Mouse (Mus musculus): Measurements from ENCODE around the gene Frmd4b. TPM values are rescaled to one million over a fixed set of nuclear protein-coding genes. Genes with fewer than 3 reads are reported as not detected.

The Frmd4b gene
- polyA plus RNA-seq, 1 experiment = 15.4 TPM

DNA sequence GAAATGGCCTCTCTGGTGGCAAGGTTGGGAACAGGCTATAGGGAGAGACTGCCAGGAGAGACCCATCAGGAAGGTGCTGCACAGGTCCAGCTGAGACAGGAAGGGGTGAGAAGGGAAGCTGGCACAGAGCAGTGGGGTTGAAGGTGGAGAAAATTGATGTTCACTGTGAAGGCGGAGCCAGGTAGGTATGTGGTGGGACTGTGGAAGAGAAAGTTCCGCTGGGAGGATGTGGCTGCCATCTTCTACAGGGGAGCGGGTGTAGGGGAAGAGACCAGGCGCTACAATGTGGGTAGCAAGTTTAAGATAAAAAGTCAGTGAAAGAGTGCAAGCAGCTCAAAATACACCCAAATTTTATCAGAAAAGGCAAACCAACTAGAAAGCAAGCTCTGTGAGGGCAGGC, 143.7 kb downstream of the Frmd4b start:
- TF ChIP-seq CTCF (IDR thresholded peaks at IDR 0.05; ENCODE audit: control insufficient read depth, insufficient read depth, low read length) (no peak), POLR2A (IDR thresholded peaks at IDR 0.05; ENCODE audit: borderline replicate concordance, control insufficient read depth, low read depth, low read length) (no peak)
- no peak overlapping the region for H3K4me3 ChIP-seq (replicated peaks; ENCODE audit: control insufficient read depth, low read depth, low read length)
- no peak overlapping the region for H3K27ac ChIP-seq (ENCODE audit: control insufficient read depth, insufficient read depth, low read depth, low read length, poor library complexity)
- H3K4me1 ChIP-seq (ENCODE audit: control insufficient read depth, insufficient read depth, low read length) = no peaks in the 10 kb centered on the region; the same call in 1 of the 2 replicates
- 56% methylated on average over 4 of the region's 4 CpGs for WGBS

DNA sequence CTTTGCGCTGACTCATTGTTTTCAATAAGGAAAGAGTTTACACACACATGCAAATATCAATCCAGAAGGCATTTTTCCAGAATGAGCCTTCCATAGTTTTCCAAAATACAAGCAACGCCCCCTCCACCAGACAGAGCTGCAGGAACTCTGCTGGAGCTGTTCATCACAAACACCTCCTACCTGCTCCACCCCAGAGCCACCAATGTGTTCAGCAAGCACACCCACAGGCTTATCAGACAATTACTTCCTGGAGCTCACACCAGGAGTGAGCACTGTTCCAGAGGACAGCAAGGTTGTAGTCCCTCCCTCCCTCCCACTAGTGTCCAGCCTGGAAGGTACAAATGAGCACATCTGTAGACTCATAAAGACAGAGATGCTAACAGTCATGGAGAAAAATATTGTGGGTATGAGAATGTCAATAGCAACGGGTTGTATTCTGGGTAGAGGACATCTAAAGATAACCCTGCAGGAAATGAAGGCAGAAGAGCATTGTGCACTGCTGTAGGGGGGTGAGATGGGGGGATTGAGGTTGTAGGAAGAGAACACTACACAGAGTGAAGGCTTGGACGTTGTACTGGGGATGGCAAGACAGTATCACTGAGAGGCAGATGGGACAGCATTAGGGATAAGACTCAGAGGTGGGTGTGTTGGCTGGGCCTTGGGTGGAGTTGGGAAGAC, 144.3 kb downstream of the Frmd4b start:
- H3K4me3 ChIP-seq (replicated peaks; ENCODE audit: control insufficient read depth, low read depth, low read length) = no peak overlapping the region
- H3K4me1 ChIP-seq (ENCODE audit: control insufficient read depth, insufficient read depth, low read length) = no peaks in the 10 kb centered on the region; the same call in 1 of the 2 replicates
- no peak overlapping the region for H3K27ac ChIP-seq (ENCODE audit: control insufficient read depth, insufficient read depth, low read depth, low read length, poor library complexity)
- WGBS = 50% methylated on average over 4 of the region's 4 CpGs
- TF ChIP-seq POLR2A (IDR thresholded peaks at IDR 0.05; ENCODE audit: borderline replicate concordance, control insufficient read depth, low read depth, low read length) (no peak), CTCF (IDR thresholded peaks at IDR 0.05; ENCODE audit: control insufficient read depth, insufficient read depth, low read length) (no peak)

DNA sequence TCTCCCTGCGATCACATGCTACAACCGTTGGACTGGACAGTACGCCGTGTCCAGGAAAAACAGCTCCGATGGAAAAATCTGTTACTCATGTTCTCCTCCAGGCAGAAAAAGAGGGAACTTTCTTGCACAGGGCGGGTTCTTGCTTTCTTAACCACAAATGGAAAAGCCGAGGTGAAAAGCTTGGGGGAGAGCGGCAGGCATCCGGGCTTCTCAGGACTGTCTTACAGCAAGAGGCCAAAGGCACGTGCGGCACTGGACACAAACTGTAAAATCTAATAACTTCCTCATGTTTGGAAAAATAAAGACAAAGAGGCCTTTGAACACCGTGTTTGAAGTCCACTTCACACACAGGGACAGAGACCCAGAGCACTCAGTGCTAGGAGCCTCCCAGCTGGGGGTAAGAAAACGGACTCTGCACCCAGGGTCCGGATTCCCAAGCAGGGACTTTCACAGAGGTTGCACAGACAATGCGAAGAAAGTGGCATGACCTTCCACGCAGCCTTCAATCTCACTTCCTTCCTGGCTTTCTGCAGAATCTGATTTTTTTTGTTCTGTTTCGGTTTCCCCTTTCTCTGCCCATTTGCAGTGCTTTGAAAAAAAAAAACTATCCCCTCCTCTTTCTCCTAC, 153.3 kb downstream of the Frmd4b start:
- 1% methylated on average over 17 of the region's 17 CpGs for WGBS
- peak overlapping the region; percentile 16 for H3K4me3 ChIP-seq (replicated peaks; ENCODE audit: control insufficient read depth, low read depth, low read length)
- peak overlapping the region; percentile 77 for H3K27ac ChIP-seq (ENCODE audit: control insufficient read depth, insufficient read depth, low read depth, low read length, poor library complexity)
- no peaks in the 10 kb centered on the region; the same call in 1 of the 2 replicates for H3K4me1 ChIP-seq (ENCODE audit: control insufficient read depth, insufficient read depth, low read length)
- TF ChIP-seq CTCF (IDR thresholded peaks at IDR 0.05; ENCODE audit: control insufficient read depth, insufficient read depth, low read length) = no peak
- TF ChIP-seq POLR2A (IDR thresholded peaks at IDR 0.05; ENCODE audit: borderline replicate concordance, control insufficient read depth, low read depth, low read length) = no peak

DNA sequence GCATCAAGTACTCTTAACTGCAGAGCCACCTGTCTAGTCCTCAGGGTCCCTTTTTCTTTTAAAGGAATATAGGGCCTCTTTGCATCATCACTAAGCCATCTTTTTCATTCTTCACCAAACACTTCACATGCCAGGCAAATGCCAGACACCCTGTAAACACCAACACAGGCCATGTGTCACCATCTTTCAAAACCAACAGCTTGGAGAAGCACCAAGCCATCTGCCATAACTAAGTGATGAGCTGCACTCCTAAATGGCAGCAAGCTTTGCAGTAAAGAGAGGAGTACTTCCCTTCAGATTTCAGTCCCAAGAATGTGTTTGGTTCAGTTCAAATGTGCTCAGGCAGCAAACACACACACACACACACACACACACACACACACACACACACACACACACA, 154.9 kb downstream of the Frmd4b start:
- Histone ChIP-seq H3K4me1 (ENCODE audit: control insufficient read depth, insufficient read depth, low read length) (no peaks in the 10 kb centered on the region; the same call in 1 of the 2 replicates), H3K4me3 (replicated peaks; ENCODE audit: control insufficient read depth, low read depth, low read length) (no peak overlapping the region), H3K27ac (ENCODE audit: control insufficient read depth, insufficient read depth, low read depth, low read length, poor library complexity) (no peak overlapping the region)
- no peak for TF ChIP-seq CTCF (IDR thresholded peaks at IDR 0.05; ENCODE audit: control insufficient read depth, insufficient read depth, low read length)
- no peak for TF ChIP-seq POLR2A (IDR thresholded peaks at IDR 0.05; ENCODE audit: borderline replicate concordance, control insufficient read depth, low read depth, low read length)

DNA sequence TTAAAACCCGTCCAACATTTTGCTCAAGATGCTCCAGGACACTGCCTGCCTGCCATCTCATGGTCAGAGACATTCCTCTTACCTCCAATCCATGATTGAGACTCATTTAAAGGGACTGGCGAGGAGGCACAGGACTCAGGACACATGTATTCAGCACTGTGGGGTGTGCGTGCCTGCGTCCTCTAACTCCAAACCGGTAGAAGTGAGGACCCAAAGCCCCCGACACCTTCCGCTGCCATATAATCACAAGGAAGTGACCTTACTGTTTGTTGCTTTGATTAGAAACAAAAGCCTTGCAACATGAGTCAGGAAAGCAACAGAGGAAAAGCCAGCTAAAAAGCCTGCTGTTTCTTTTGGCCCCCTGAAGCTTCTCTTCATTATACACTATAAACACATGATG, 158.2 kb downstream of the Frmd4b start:
- no peak overlapping the region for H3K27ac ChIP-seq (ENCODE audit: control insufficient read depth, insufficient read depth, low read depth, low read length, poor library complexity)
- no peak overlapping the region for H3K4me3 ChIP-seq (replicated peaks; ENCODE audit: control insufficient read depth, low read depth, low read length)
- no peak for TF ChIP-seq POLR2A (IDR thresholded peaks at IDR 0.05; ENCODE audit: borderline replicate concordance, control insufficient read depth, low read depth, low read length)
- no peak for TF ChIP-seq CTCF (IDR thresholded peaks at IDR 0.05; ENCODE audit: control insufficient read depth, insufficient read depth, low read length)
- 67% methylated on average over 7 of the region's 7 CpGs for WGBS
- peaks cover 6% of the 10 kb centered on the region for H3K4me1 ChIP-seq (ENCODE audit: control insufficient read depth, insufficient read depth, low read length)

DNA sequence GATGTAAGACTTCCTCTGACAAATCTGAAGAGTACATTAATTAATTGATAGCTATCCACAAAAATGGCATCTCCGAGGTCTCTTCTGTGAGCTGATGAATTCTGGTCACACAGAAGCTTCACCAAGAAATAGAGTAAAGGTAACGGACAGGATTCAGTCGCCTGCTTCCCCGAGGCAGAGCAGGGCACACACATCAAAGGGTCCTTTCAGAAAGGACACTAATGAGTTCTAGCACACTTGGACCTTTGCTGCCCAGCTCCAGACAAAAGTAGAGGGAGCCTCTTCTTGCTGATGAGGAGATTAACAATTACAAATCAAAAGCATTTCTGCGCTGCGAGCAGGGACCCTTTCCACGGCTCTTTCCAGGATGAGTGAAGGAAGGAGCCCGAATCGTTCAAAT, 159.0 kb downstream of the Frmd4b start:
- Histone ChIP-seq H3K27ac (ENCODE audit: control insufficient read depth, insufficient read depth, low read depth, low read length, poor library complexity) (no peak overlapping the region), H3K4me1 (ENCODE audit: control insufficient read depth, insufficient read depth, low read length) (peaks cover 7% of the 10 kb centered on the region), H3K4me3 (replicated peaks; ENCODE audit: control insufficient read depth, low read depth, low read length) (no peak overlapping the region)
- WGBS = 26% methylated on average over 9 of the region's 9 CpGs
- TF ChIP-seq CTCF (IDR thresholded peaks at IDR 0.05; ENCODE audit: control insufficient read depth, insufficient read depth, low read length) (no peak), POLR2A (IDR thresholded peaks at IDR 0.05; ENCODE audit: borderline replicate concordance, control insufficient read depth, low read depth, low read length) (no peak)

DNA sequence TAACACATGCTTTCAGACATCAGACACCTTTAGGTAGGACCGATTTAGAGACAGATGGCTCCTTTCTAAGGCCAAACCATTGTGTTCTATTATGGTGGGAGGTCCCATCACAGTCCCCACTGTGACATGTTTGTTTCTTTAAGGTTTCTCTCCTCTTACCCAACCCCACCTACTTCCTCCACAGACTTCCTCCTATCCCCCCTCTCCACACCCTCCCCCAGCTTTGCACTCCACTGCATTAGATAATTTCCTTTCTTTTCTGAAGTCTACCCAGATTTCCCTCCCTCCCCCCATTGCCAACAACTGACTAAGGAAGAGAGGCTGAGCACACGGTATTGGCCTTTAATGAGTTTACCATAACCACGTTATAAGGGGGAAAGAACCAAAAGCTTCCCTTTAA, 159.4 kb downstream of the Frmd4b start:
- Histone ChIP-seq H3K27ac (ENCODE audit: control insufficient read depth, insufficient read depth, low read depth, low read length, poor library complexity) (peak overlapping the region; percentile 35; the same call in 1 of the 2 replicates), H3K4me3 (replicated peaks; ENCODE audit: control insufficient read depth, low read depth, low read length) (no peak overlapping the region), H3K4me1 (ENCODE audit: control insufficient read depth, insufficient read depth, low read length) (peaks cover 7% of the 10 kb centered on the region)
- WGBS = 1% methylated on average over 3 of the region's 3 CpGs
- no peak for TF ChIP-seq CTCF (IDR thresholded peaks at IDR 0.05; ENCODE audit: control insufficient read depth, insufficient read depth, low read length)

DNA sequence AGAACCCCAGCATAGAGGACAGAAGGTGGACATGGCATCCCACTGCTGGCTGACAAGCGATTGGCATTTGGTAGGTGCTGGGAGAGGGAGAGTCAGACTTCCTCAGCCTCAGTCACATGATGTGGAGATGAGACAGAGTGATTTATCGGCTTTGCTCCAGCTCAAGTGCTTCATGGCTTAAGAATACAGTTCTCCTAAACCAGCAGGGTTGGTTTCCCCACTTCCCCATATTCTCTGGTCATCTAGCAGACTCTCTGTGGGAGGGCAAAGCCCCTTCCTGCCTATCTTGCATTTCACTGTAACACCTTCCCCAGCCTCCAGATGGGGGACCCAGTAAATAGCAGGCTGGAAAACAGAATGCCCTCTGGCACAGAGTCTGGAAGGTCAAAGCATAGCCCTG, 160.1 kb downstream of the Frmd4b start:
- peak overlapping the region; percentile 35; the same call in 1 of the 2 replicates for H3K27ac ChIP-seq (ENCODE audit: control insufficient read depth, insufficient read depth, low read depth, low read length, poor library complexity)
- 4% methylated on average over 2 of the region's 2 CpGs for WGBS

More for the DNA sequence above, 160.1 kb downstream of the Frmd4b start:
- peaks cover 7% of the 10 kb centered on the region for H3K4me1 ChIP-seq (ENCODE audit: control insufficient read depth, insufficient read depth, low read length)
- TF ChIP-seq CTCF (IDR thresholded peaks at IDR 0.05; ENCODE audit: control insufficient read depth, insufficient read depth, low read length) = no peak
- no peak for TF ChIP-seq POLR2A (IDR thresholded peaks at IDR 0.05; ENCODE audit: borderline replicate concordance, control insufficient read depth, low read depth, low read length)
- no peak overlapping the region for H3K4me3 ChIP-seq (replicated peaks; ENCODE audit: control insufficient read depth, low read depth, low read length)

Measured in bone marrow, adult 2 months (tissue).